Mouse (Mus musculus) hindbrain, embryonic 14.5 days (tissue): ENCODE results near the gene Dlx4. TPM values are rescaled to one million over a fixed set of nuclear protein-coding genes. Genes with fewer than 3 reads are reported as not detected.

Experiments used
- ATAC-seq: fragments of 200-750 bp; cut with Nextera tagmentation; 2 replicates; pipeline ENCODE4 v1.8.0; 2017; ENCODE audit warnings: moderate number of reproducible peaks, mild to moderate bottlenecking, moderate TSS enrichment, moderate library complexity; ENCODE audit not compliant: low FRiP score
- DNase-seq: peaks from one replicate; pipeline ENCODE4 v3.0.0-alpha.2; 2015; ENCODE audit warnings: low spot score
- H3K27ac ChIP-seq: fragments of 300-500 bp; sonication (generic); 2 replicates; pipeline ENCODE4 v1.5.1; 2014; ENCODE audit warnings: mild to moderate bottlenecking, moderate library complexity
- H3K27me3 ChIP-seq: fragments of 300-500 bp; sonication (generic); 2 replicates; pipeline ENCODE4 v1.6.1; 2014; ENCODE audit warnings: mild to moderate bottlenecking, low read length, mixed read lengths; ENCODE audit not compliant: control insufficient read depth, insufficient read depth
- H3K36me3 ChIP-seq: fragments of 300-500 bp; sonication (generic); replicated peaks from 2 replicates; pipeline ENCODE4 v1.6.1; 2014; ENCODE audit not compliant: control insufficient read depth, insufficient read depth
- H3K4me1 ChIP-seq: fragments of 300-500 bp; sonication (generic); replicated peaks from 2 replicates; pipeline ENCODE4 v1.6.1; 2014; ENCODE audit warnings: antibody characterized with exemption, low read length, mixed read lengths; ENCODE audit not compliant: control insufficient read depth, insufficient read depth
- H3K4me2 ChIP-seq: fragments of 300-500 bp; sonication (generic); replicated peaks from 2 replicates; pipeline ENCODE4 v1.6.1; 2014; ENCODE audit warnings: mild to moderate bottlenecking, moderate library complexity
- H3K4me3 ChIP-seq: fragments of 300-500 bp; sonication (generic); replicated peaks from 2 replicates; pipeline ENCODE4 v1.5.1; 2014; ENCODE audit warnings: mild to moderate bottlenecking, low read length
- H3K9ac ChIP-seq: fragments of 300-500 bp; sonication (generic); 2 replicates; pipeline ENCODE4 v1.6.1; 2014
- H3K9me3 ChIP-seq: fragments of 300-500 bp; sonication (generic); 2 replicates; pipeline ENCODE4 v1.6.1; 2016; ENCODE audit warnings: low read length; ENCODE audit not compliant: control insufficient read depth
- WGBS: fragments of 180-500 bp; shearing (Covaris S2); extraction: QIAGEN DNeasy Blood & Tissue Kit; methylation state at CpG from one replicate; pipeline ENCODE4 v1.1.7; 2014; 5-methylcytosine and 5-hydroxymethylcytosine counted together
- polyA plus RNA-seq: library from polyadenylated mRNA; unstranded; fragments of >200 nt; fragmentation: Nextera tagmentation; extraction: Ambion mirVana; gene quantifications from 2 replicates; pipeline ENCODE4 v1.2.1, GENCODE M21; 2014

The Dlx4 gene
- polyA plus RNA-seq, 1 experiment from 2014 or later = not detected

- DNase-seq = no peak
Observed at GRCm38 (mm10) chr11:95128359-95128758, 17.7 kb downstream of the Dlx4 start.

GRCm38 (mm10) chr11:95126272-95127245 is 19.5 kb downstream of the Dlx4 start:
- WGBS = 3% methylated on average over 18 of the region's 20 CpGs
- H3K9ac ChIP-seq = peak overlapping the region; percentile 7; the same call in 1 of the 2 replicates
- H3K4me1 ChIP-seq = peaks cover 3% of the 10 kb centered on the region; the same call in 1 of the 2 replicates
- no peaks in the 10 kb centered on the region for H3K9me3 ChIP-seq
- peaks cover 54% of the 10 kb centered on the region for H3K27me3 ChIP-seq
- no peak overlapping the region for H3K27ac ChIP-seq
- no peak overlapping the region for H3K4me3 ChIP-seq
- no peaks in the 10 kb centered on the region for H3K36me3 ChIP-seq
- DNase-seq = no peak
- peak overlapping the region; percentile 39 for H3K4me2 ChIP-seq
- ATAC-seq = peak; percentile 64; the same call in 1 of the 2 replicates

More at GRCm38 (mm10) chr11:95128359-95128758, 17.7 kb downstream of the Dlx4 start:
- Histone ChIP-seq H3K4me1 (no peaks in the 10 kb centered on the region; the same call in 1 of the 2 replicates), H3K4me2 (no peak overlapping the region), H3K4me3 (no peak overlapping the region), H3K36me3 (no peaks in the 10 kb centered on the region), H3K9ac (no peak overlapping the region), H3K9me3 (no peaks in the 10 kb centered on the region), H3K27ac (no peak overlapping the region), H3K27me3 (peaks cover 36% of the 10 kb centered on the region)
- 49% methylated on average over 11 of the region's 11 CpGs for WGBS
- ATAC-seq = no peak

- ATAC-seq (no peak), DNase-seq (no peak)
- H3K4me2 ChIP-seq = no peak overlapping the region
- peaks cover 63% of the 10 kb centered on the region for H3K27me3 ChIP-seq
- H3K36me3 ChIP-seq = no peaks in the 10 kb centered on the region
- H3K9ac ChIP-seq = no peak overlapping the region
- H3K4me1 ChIP-seq = peaks cover 10% of the 10 kb centered on the region; the same call in 1 of the 2 replicates
- H3K4me3 ChIP-seq = no peak overlapping the region
- WGBS = 19% methylated on average over 7 of the region's 7 CpGs
- H3K27ac ChIP-seq = no peak overlapping the region
- no peaks in the 10 kb centered on the region for H3K9me3 ChIP-seq
Observed at GRCm38 (mm10) chr11:95125366-95125948, 20.6 kb downstream of the Dlx4 start.

GRCm38 (mm10) chr11:95122100-95122489 is 24.0 kb downstream of the Dlx4 start:
- no peak overlapping the region for H3K9ac ChIP-seq
- H3K36me3 ChIP-seq = no peaks in the 10 kb centered on the region
- H3K4me1 ChIP-seq = peaks cover 19% of the 10 kb centered on the region; the same call in 1 of the 2 replicates
- no peaks in the 10 kb centered on the region for H3K9me3 ChIP-seq
- H3K4me2 ChIP-seq = no peak overlapping the region
- 24% methylated on average over 6 of the region's 6 CpGs for WGBS
- peaks cover 86% of the 10 kb centered on the region for H3K27me3 ChIP-seq
- no peak for DNase-seq
- no peak for ATAC-seq
- H3K27ac ChIP-seq = no peak overlapping the region
- no peak overlapping the region for H3K4me3 ChIP-seq

- H3K4me3 ChIP-seq = peak overlapping the region; percentile 33
- WGBS = 1% methylated on average over 54 of the region's 63 CpGs
- no peak overlapping the region for H3K27ac ChIP-seq
- DNase-seq (no peak), ATAC-seq (no peak)
- H3K27me3 ChIP-seq = peaks cover 86% of the 10 kb centered on the region
- H3K9ac ChIP-seq = 0 out of 2 replicates have a peak overlapping the region, but pooled peaks have one; percentile 16
- H3K36me3 ChIP-seq = no peaks in the 10 kb centered on the region
- peaks cover 19% of the 10 kb centered on the region; the same call in 1 of the 2 replicates for H3K4me1 ChIP-seq
- H3K9me3 ChIP-seq = no peaks in the 10 kb centered on the region
- H3K4me2 ChIP-seq = peak overlapping the region; percentile 68
Observed at GRCm38 (mm10) chr11:95121161-95122099, 24.6 kb downstream of the Dlx4 start.

- peaks cover 19% of the 10 kb centered on the region; the same call in 1 of the 2 replicates for H3K4me1 ChIP-seq
- no peak overlapping the region for H3K9ac ChIP-seq
- DNase-seq (no peak), ATAC-seq (no peak)
- H3K4me2 ChIP-seq = peak overlapping the region; percentile 68
- H3K4me3 ChIP-seq = peak overlapping the region; percentile 33
- no peak overlapping the region for H3K27ac ChIP-seq
- no peaks in the 10 kb centered on the region for H3K36me3 ChIP-seq
- H3K27me3 ChIP-seq = peaks cover 78% of the 10 kb centered on the region
- no peaks in the 10 kb centered on the region for H3K9me3 ChIP-seq
- under 1% methylated on average over 21 of the region's 21 CpGs for WGBS
Observed at GRCm38 (mm10) chr11:95120633-95121020, 25.4 kb downstream of the Dlx4 start.

GRCm38 (mm10) chr11:95119990-95120632 is 26.0 kb downstream of the Dlx4 start, which contains the start of gene Dlx3:
TSS of gene Dlx3 (plus strand) at chr11:95120119.
- ATAC-seq = 0 out of 2 replicates have a peak, but pooled peaks have one; percentile 26
- Histone ChIP-seq H3K27ac (no peak within 1 kb of the TSS), H3K4me1 (peaks cover 19% of the 10 kb centered on the region; the same call in 1 of the 2 replicates), H3K27me3 (peaks cover 73% of the 10 kb centered on the region), H3K4me3 (peak within 1 kb of the TSS; percentile 33), H3K9me3 (no peaks in the 10 kb centered on the region), H3K9ac (peak within 1 kb of the TSS; percentile 17; the same call in 1 of the 2 replicates), H3K4me2 (peak within 1 kb of the TSS; percentile 68), H3K36me3 (no peaks in the 10 kb centered on the region)
- under 1% methylated on average over 55 of the region's 55 CpGs for WGBS
- peak; percentile 64 for DNase-seq

GRCm38 (mm10) chr11:95118505-95118904 is 27.6 kb downstream of the Dlx4 start:
- Histone ChIP-seq H3K9ac (no peak overlapping the region), H3K9me3 (no peaks in the 10 kb centered on the region), H3K27me3 (peaks cover 57% of the 10 kb centered on the region), H3K27ac (no peak overlapping the region), H3K36me3 (no peaks in the 10 kb centered on the region), H3K4me3 (no peak overlapping the region), H3K4me2 (no peak overlapping the region), H3K4me1 (peaks cover 19% of the 10 kb centered on the region; the same call in 1 of the 2 replicates)
- DNase-seq (peak; percentile 82), ATAC-seq (peak; percentile 72; the same call in 1 of the 2 replicates)
- WGBS = 2% methylated on average over 8 of the region's 8 CpGs
